Mouse (Mus musculus) heart, adult 11 months (tissue): Measurements from ENCODE around the gene Rps6kb2.
A peak's percentile ranks its signal among the peaks of the same experiment; 100 is the strongest.

Experiments
- DNase-seq: peaks from one replicate; pipeline ENCODE4 v3.0.0; 2022

Rps6kb2 gene

DNA sequence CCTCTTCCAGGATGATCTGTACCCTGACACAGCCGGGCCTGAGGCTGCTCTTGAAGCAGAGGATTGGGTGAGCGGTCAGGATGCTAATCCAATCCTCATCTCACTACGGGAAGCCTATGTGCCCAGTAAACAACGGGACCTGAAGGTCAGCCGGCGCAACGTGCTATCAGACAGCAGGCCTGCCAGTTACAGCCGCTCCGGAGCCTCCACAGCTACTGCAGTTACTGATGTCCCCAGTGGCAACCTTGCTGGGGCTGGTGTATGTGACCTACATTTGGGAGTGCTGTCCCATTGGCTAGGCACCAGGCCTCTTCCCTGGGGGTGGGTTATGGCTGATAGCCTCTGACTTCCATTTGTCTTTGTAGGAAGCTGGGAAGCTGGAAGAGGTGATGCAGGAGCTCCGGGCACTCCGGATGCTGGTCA, 9.9 kb downstream of the Rps6kb2 start, which contains the start of gene Ptprcap:
Gene Ptprcap (plus strand): TSS at position 373 of the 423 bp plus-strand sequence.
- peak; percentile 96 for DNase-seq

DNA sequence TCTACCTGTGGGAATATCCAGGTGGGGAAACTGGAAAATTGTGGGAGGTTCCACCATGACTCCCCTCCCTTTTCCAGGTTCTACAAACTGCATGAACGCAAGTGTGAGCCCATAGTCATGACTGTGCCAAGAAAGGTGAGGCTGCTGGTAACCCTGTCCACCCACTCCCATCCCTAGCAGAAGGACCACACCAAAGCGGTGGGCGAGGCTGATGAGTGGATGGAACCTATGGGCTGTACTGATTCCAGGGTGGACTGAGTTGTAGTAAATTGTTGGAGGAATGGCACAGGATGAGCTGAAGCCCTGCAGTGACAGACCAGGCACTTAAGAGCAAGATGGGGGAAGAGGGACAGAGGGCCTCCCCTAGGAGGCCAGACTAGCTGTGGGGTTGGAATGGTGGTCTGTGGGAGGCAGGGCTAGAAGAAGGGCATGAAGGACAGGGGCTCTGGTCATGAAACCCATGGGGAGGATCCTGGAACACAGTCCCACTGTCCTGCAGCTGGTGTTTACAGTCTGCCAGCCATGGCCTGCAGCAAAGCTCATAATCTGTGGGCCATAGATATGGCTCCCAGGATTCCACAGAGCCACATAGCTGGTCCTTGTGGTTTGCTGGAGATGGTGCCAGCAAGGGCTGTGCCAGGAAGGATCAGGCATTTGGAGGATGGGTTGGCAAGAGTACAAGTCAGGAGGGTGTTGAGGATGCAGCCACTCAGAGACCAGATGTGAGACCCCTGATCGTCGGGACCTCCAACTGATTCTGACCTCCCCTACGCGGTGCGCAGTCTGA, 10.5 kb downstream of the Rps6kb2 start:
- DNase-seq = peak; percentile 92

DNA sequence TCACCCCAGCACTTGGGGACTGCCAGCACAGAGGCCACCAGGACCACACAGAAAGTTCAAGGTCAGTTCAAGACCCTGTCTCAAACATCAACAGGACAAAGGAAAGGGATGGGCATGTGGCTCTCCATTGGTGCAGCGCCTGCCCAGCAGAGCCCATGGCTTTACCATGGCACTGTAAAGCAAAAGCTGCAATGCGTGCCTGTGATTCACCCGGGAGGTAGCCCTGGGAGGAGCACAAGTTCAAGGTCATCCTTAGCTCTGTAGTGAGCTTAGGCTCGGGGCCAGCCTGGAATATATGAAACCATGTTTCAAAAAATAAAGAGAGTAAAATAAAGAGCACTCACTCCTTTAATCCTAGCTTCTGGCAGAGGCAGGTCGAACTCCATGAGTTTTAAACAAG, 11.3 kb downstream of the Rps6kb2 start:
- DNase-seq = no peak

DNA sequence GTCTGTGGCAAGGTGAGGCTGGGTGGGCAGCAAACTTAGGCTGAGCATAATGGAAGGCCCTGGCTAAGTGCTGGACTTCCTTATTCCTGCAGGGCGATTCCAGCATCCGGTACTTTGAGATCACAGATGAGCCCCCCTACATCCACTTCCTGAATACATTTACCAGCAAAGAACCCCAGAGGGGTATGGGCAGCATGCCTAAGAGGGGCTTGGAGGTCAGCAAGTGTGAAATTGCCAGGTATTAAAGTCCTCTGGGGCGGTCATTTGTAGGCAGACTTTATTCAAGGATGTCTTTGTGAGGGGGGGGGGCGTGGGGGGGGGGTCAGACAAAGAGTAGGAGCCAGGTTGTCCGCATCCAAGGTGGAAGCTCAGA, 11.7 kb downstream of the Rps6kb2 start:
- DNase-seq = peak; percentile 91

DNA sequence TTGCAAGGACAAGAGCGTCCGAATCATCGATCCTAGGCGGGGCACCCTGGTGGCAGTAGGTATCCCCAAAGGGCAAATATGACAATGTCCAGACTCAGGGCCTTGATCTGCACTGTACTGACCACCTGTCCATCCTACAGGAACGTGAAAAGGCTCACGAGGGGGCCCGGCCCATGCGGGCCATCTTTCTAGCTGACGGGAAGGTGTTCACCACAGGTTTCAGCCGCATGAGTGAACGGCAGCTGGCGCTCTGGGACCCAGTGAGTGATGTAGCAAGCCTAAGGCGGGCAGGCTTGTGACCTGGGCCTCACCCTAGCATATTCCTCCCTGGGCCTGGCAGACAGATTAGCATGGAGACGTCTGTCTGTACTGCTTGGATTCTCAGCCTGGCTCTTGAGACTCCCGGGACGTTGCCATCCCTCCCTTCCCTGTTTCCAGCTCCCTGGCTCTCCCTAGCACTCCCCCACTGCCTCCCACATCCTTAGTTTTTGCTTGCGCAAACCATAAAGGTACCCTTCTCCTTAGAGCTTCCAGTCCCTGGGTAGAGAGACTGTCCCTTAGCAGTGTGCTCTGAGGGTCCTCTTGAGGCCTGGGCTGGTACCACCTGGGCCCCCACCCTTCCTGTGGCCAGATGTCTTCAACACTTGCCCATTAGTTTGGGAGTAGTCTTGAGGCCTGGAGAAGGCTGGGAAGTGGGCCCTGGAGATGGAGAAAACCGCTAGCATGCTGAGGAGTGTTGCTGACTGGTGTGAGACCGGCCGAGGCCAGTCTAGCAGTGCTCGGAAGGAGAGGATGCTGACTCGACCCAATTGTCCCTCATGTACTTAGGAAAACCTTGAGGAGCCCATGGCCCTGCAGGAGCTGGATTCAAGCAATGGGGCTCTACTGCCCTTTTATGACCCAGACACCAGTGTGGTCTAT, 12.3 kb downstream of the Rps6kb2 start:
- DNase-seq = peak; percentile 92

DNA sequence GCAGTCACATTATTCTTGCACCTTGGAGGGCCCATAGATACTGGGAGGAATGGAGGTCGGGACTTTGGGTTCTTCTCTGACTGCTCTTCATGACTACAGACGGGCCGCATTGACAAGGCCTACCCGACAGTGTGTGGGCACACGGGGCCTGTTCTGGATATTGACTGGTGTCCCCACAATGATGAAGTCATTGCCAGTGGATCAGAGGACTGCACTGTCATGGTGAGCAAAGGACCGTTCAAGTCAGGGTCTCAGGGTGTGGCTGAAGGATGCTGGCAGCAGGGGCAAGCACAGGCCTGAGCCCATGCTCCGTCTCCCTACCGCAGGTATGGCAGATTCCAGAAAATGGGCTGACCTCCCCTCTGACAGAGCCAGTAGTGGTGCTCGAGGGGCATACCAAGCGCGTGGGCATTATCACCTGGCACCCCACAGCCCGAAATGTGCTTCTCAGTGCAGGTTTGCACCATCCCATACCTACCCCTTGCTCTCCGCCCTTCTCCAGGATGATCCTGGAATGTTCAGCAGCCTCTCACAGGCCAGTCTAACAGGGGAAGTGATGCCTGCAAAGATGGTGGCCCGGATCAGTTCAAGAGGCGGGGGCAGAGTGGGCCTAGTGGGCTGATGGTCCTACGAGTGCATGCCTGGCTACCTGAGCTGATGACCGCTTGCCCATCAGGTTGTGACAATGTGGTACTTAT, 13.2 kb downstream of the Rps6kb2 start:
- DNase-seq = peak; percentile 94

DNA sequence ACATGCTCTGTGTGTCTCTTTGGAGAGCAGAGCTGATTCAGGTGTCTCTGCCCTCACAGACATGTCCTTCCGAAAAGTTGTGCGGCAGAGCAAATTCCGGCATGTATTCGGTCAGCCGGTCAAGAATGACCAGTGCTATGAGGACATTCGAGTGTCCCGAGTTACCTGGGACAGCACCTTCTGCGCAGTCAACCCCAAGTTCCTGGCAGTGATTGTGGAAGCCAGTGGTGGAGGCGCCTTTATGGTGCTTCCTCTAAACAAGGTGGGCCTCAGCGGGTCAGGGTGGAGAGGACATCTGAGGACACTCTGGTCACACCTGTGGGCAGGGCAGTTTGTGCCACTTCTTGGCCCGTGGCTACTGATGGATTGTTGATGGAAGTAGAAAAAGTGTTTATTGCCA, 13.9 kb downstream of the Rps6kb2 start:
- peak; percentile 95 for DNase-seq

DNA sequence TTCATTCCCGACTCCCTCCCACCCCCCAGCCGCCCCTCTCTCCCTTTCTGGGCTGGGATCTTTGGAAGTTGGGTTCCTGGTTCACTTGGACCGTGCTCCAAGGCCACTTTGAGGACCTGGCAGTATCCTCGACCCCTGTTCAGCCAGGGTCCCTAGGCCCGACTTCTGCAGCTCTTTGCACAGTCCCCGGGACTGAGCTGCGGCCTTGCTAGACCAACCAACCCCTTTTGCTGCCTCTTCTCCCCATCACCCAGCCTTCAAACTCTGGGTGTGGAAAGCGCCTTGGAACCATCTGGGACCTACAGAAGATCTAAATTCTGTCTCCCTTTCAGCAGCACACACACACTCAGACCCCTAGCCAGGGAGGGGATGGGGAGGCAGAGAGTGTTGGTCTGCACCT, 14.3 kb downstream of the Rps6kb2 start:
- DNase-seq = no peak

DNA sequence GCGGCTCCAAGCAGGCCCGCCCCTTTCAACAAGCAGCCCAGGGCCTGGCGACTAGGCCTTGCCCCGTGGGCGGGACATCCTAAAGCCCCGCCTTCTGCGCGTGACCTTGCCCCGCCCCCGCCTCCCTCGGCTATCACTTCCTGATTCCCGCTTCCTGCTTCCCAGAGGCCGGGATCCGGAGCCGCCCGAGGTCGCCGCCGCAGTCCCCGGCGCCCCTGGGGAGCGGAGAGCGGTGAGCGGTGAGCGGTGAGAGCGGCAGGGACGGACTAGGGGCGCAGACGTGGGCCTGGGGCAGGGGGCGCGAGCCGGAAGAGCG, 14.7 kb downstream of the Rps6kb2 start, which contains the start of gene Coro1b:
Gene Coro1b (plus strand): TSS at position 129 of the 316 bp plus-strand sequence.
- peak; percentile 100 for DNase-seq

DNA sequence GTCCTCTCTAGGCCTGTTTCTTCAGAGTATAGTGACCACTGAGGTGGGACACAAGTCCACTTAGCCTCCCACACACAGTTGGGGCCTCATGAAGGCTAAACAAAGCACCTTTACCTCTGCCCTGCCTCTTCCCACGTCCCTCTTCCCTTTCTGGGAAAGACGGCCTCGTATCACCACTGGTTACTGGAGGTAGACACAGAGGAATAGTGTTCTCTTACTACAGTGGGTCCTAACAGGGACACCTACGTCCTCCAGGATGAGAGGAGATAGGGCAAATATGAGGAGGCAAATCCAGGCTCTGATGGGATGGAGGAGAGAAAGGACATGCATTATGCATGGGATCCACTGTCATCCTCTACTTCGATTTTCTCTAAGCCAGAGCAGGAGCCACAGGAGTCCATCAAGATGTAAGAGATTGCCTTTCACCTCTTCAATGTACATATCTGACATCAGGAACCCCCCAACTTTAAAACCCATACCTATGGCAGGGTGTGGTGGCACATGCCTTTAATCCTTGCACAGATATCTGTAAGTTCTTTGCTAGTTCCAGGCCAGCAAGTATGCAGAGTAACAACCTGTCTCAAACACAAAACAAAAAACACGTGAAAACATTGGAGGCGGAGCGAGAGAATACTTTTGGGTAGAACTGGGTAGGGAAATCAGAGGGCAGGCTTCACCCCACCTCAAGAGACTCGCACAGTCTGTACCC, 15.2 kb downstream of the Rps6kb2 start:
- DNase-seq = peak; percentile 94

DNA sequence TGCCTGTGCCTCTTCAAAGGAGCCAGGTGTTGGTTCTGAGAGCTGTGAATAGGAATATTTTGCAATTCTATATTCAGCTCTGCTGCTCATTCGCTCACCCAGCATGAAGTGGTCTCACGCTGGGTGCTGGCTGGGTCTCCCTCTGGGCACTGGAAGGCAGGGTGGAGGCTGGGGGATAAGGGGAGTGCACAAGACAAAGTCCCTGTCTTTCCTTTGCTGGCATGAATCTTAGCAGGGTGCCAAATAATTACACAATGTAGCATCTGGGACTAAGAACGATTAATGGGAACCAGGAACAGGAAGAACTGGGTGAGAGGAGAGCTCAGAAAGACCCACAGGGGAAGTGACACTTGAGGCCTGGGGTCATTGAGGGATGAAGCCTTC, 16.1 kb downstream of the Rps6kb2 start:
- DNase-seq = peak; percentile 96

DNA sequence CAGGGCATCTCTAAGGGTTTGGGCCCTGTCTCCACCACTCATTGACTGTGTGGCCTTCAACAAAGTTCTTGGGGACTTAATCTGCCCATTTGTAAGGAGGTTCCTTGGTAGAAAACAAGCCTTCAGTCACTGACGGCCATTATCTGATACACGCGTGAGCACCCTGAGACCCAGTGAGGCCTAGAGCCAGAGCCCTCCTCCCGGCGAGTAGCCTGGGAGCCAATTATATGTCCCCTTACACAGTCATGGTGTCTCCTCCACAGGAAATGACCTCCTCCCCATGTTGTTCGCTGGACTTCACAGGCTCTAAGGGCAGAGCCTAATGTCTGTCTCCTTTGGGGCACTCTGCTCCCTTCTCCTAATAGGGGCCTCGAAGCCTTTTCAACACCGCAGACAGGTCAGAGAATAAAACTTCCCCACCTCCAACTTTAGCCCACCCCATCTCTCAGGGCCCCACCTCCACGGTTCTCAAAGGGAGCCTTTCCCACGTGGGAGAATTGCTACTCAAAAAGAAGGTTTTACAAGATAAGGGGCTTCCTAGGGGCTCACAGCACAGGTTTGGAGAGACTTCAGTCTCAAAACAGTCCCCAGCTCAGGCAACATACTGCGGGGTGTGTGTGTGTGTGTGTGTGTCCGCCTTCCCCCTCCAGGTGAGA, 16.7 kb downstream of the Rps6kb2 start:
- DNase-seq = peak; percentile 91

DNA sequence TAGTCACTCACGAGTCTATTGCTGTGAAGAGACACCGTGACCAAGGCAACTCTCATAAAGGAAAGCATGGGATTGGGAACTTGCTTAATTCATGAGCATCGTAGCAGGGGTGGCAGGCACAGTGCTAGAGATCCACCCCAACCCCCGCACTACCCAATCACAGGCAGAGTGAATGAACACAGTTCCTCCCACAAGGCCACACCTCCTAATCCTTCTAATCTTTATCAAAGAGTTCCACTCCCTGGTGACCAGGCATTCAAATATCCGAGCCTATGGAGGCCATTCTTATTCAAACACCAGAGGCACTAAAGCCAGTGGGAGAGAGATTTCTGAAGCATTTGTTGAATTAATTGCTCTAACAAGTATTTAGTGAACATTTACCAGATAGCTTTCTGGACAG, 17.2 kb downstream of the Rps6kb2 start:
- peak; percentile 89 for DNase-seq

DNA sequence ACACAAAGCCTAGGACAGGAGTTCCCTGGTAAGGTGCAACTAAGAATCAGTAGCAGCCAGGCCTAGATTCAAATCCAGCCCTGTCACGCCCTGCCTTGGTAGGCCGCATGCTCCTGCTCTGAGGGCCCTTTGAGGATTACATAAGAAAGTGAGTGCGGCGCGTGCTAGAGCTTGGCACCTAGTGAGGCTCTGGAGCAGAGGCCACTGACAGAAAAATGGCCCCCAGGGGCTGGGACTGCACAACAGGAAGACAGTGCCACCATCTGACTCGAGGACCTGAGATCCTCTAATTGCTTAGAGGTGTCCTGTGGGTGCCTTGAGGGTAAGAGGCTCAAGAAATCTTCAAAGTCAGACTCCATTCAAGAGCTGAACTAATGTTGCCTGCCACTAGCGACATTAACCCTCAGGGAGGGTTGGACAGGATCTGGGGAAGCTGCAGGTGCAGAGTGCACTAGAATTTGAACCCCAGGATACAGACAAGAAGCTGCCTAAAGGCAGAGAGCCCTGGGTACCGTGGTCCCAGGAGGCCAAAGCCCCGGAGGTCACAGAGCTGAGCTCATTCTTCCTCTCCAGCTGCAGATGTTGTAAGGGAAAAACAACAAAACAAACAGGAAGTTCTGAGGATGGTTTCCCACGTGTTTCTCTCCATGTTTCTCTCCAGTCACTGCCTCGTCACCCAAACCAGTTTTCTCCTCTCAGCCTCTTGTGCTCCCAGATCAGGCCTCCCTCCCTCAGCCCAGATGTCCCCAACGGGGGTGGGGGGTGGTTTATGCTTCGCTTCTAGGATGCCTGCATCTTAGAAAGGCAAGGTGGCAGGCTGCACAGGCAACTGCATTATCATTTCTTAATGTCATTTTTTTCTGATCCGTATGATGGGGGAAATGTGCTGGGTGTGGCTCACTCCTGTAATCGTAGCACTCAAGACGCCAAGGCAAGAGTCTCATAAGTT, 18.3 kb downstream of the Rps6kb2 start:
- DNase-seq = peak; percentile 98

DNA sequence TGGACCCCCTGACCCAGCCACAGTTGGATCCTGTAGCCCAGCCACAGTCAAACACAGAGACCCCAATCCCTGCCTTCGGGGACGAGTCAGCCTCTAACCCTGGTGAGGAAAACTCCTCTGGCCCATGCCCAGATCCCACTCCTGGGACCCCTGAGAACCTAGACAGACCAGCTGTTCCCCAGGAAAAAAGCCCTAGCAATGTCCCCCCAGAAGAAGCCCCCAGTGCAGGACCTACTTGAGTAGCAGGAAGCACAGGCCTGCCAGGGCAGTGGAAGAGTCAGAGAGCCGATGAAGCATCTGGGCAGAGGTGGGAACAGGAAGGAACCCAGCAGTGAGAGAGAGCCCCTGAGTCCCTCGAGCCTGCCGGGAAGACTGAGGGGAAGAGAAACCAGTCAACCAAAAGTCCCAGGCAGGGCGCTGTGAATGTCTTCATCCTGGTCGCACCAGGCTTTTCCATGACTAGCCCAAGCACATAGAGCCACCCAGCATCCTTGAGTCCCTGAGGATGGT, 19.3 kb downstream of the Rps6kb2 start, which contains the start of gene Cabp4:
Gene Cabp4 (minus strand): TSS at position 275 of the 510 bp plus-strand sequence.
- peak; percentile 95 for DNase-seq

DNA sequence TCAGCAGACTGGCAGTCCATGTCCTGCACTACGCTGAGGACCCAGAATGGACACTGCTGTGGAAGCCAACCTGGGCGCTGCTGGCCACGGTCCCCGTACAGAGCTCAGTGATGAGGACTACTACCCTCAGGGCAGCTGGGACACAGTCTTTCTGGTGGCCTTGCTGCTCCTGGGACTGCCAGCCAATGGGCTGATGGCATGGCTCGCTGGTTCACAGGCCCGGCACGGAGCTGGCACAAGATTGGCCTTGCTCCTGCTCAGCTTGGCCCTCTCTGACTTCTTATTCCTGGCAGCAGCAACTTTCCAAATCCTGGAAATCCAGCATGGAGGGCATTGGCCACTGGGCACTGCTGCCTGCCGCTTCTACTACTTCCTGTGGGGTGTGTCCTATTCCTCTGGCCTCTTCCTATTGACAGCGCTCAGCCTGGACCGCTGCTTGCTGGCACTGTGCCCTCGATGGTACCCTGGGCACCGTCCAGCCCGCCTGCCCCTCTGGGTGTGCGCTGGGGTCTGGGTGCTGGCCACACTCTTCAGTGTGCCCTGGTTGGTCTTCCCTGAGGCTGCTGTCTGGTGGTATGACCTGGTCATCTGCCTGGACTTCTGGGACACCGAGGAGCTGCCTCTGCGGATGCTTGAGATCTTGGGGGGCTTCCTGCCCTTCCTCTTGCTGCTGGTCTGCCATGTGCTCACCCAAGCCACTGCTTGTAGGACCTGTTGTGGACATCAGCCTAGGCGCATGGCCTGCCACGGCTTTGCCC, 20.6 kb downstream of the Rps6kb2 start:
- DNase-seq = peak; percentile 92

DNA sequence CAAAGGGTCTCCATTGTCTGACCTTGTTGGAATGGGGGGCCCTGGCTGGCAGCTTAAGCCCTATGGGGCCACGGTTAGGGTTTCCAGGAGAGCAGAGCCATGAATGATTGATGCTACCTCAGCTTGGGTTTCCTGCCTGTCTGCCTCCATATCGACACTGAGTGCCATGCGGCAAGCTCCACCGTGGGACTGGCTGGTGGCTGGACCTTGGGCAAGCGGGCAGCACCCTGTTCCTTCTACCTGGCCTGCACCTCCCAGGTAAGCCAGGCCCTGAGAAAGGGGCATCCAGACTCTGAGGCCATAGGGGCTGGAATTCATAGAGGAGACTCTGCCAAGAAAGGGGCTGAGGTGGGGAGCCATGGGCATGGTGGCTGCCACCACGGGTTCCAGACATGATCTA, 23.0 kb downstream of the Rps6kb2 start:
- peak; percentile 91 for DNase-seq

DNA sequence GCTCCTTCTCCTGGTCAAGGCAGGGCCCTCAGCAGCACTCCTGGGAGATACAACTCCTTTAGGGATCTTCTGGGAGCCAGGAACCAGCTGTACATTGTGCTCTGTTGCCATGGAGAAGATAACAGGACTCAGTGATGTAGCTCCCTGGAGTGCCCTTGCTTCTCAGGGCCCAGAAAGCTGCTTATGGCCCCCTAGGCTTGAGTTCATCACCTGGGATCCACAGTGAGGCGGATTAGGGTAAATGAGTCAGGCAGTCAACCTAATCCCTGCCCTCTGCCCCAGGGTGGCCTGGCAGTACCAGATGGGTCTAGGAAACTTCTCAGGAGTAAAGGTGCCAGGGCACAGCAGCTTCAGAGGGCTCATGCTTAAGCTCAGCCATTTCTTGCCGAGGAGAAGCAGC, 23.7 kb downstream of the Rps6kb2 start, which contains the start of gene Gpr152:
Gene Gpr152 (plus strand): TSS at position 342 of the 400 bp plus-strand sequence.
- no peak for DNase-seq

DNA sequence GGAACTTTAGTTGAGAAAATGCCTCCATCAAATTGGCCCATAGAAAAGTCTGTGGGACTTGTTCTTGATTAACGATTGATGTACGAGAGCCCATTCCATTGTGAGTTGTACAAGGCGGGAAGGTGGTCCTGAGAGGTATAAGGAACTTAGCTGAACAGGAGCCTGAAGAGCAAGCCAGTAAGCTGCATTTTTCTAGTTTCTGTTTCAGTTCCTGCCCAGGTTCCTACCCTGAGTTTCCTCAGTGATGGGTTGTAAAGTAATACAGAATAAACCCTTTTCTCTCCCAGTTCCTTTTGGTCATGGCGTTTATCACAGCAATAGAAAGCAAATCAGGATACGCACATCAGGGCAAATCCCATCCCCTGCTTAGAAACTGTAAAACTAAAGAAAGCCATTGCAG, 25.2 kb downstream of the Rps6kb2 start:
- no peak for DNase-seq

DNA sequence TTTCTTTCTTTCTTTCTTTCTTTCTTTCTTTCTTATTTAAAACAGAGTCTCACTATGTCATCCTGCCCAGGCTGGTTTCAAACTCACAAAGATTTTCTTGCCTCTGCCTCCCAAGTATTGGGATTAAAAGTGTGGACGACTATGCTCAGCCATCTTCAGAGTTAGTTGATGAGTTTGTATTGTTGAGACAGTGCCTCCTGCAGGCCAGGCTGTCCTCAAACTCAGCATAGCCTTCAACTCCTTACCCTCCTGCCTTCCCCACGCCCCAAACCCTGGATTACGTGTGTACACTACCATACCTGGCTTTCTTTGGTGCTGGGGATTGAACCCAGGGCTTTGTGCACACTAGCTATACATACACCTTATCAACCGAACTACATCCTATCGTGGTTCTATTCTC, 26.7 kb downstream of the Rps6kb2 start:
- no peak for DNase-seq
